Mouse (Mus musculus) gastrocnemius, postnatal 4 days (tissue): ENCODE results near the gene Tssk1. TPM values are rescaled to one million over a fixed set of nuclear protein-coding genes. Genes with fewer than 3 reads are reported as not detected.

Experiments used
- DNase-seq, 2 experiments: peaks; one replicate each; pipeline ENCODE4 v3.0.0; 2021 to 2022; ENCODE audit warnings: low spot score in 2 of 2, mixed read lengths in 2 of 2
- total RNA-seq, 2 experiments: library from RNA; stranded (reverse); gene quantifications; 2 replicates each; pipeline ENCODE4 v1.2.3; 2021

Gene Tssk1
- total RNA-seq, 2 experiments from 2014 or later: 0.07 to 0.08 TPM

GRCm38 (mm10) chr16:17939255-17939751 is 45.3 kb downstream of the Tssk1 start:
- no peak for DNase-seq

DNA sequence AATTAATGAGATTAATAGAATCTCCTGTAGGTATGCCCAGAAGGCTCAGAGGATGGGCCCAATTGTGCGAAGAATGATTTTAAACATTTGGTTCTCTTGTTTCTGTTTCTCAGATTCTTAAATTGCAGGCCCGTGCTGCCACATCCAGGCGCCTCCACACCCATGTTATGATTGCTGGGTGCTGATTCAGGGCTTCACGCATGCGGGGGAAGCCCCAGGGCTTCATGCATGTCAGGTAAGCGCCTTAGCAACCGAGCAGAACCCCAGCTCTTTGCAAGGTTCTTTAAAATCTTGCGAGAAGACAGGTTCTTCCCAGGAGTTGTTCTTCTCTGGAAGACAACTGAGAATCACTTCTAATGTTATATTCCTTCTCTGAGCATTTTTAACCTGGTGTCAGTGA is 49.4 kb downstream of the Tssk1 start:
- DNase-seq: no peak

DNA sequence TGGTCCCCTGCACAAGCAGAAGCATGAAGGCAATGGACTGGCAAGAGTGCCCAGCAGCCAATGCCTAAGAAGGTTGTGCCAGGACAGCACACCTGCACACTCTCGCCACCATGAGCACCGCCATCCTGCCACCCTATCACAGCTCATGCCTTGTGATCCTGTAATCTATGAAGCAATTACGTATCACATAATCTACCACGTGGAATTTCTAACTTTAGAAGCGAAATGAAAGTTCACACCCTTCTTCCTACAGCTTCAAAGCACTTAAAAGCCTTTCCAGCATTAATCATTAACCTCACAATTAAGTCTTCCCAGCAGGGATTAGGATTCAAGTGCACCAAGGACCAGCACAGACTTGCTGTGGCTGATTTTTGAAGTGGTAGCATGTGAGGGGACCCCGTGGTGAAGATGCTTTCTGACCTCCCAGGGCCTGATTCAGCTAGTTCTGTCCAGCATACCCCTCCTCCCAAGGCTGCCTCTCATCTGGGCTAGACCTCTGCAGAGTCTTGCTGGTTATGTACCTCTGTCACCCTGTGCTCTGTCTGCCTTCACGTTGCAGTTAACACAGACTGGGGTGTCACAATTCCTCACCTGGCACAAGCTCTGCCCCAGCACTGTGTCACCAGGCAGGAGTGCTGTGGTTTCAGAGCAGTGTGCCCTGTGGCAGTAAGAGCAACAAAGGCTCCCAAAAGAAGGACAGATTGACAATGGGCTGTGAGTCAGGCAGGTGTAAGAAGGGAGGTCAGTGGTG is 51.2 kb downstream of the Tssk1 start:
- DNase-seq: no peak

Other genes with a start within 250 kb of the Tssk1 start
- gene Ccdc74a, start 247.8 kb upstream of the Tssk1 start, total RNA-seq: 1 to 10 TPM; 2.7 to 2.8 TPM
- gene Med15, start 161.3 kb upstream of the Tssk1 start, total RNA-seq: 10 to 100 TPM; 36.9 to 46.9 TPM
- gene Klhl22, start 134.6 kb upstream of the Tssk1 start, total RNA-seq: 10 to 100 TPM; 56.9 to 60.4 TPM
- 10 to 100 TPM; 33.7 to 37.3 TPM for gene Scarf2, start 96.9 kb upstream of the Tssk1 start, total RNA-seq
- under 1 TPM in 1 of 2 experiments, not detected in 1; 0.25 TPM for gene B830017H08Rik, start 61.1 kb upstream of the Tssk1 start, total RNA-seq
- gene Car15, start 55.9 kb upstream of the Tssk1 start, total RNA-seq: under 1 TPM; 0.83 to 0.98 TPM
- gene Gm20518, start 2.6 kb upstream of the Tssk1 start, total RNA-seq: under 1 TPM; 0.29 to 0.36 TPM
- gene Dgcr2, start 4.3 kb downstream of the Tssk1 start, total RNA-seq: 10 to 100 TPM; 52.3 to 54.2 TPM
- not detected for gene Tssk2, start 4.4 kb downstream of the Tssk1 start, total RNA-seq
- 10 to 100 TPM; 16.2 to 20.2 TPM for gene Ess2, start 17.1 kb downstream of the Tssk1 start, total RNA-seq
- not detected for gene Gsc2, start 20.8 kb downstream of the Tssk1 start, total RNA-seq
- gene Slc25a1, start 34.0 kb downstream of the Tssk1 start, total RNA-seq: 10 to 100 TPM; 14.1 to 16.2 TPM
- not detected for gene Vpreb2, start 86.2 kb downstream of the Tssk1 start, total RNA-seq
- gene Dgcr6, start 158.6 kb downstream of the Tssk1 start, total RNA-seq: 10 to 100 TPM; 35.3 to 35.4 TPM
- gene Prodh, start 196.0 kb downstream of the Tssk1 start, total RNA-seq: 1 to 10 TPM; 3.1 to 3.7 TPM
- gene Rtn4r, start 233.4 kb downstream of the Tssk1 start, total RNA-seq: 1 to 10 TPM; 1.2 to 1.4 TPM